In genomic region chrX:75514179-75514972, GRCm38 (mm10) we compare ENCODE assay signal across 8 mouse cellular contexts. TPM values are rescaled to one million over a fixed set of nuclear protein-coding genes. Genes with fewer than 3 reads are reported as not detected.
DNase-seq lines count a peak whose midpoint lies in the region; ATAC-seq lines count a peak whose summit lies in the region.

Vbp1 (plus strand) TSS chrX:75514299.

- peak; percentile 95 for DNase-seq in R1 (ENCODE audit: low read depth, low spot score)
- peak; percentile 81 to 88 for DNase-seq in cerebellum, postnatal 25 days
- DNase-seq in frontal cortex, postnatal 25 days (ENCODE audit: low spot score in 2 of 2) = peak; percentile 67 to 71
- DNase-seq in hindbrain, embryonic 14.5 days (ENCODE audit: low spot score) = peak; percentile 84
- DNase-seq in layer of hippocampus, postnatal 36 days = peak; percentile 79 to 83
- peak; percentile 95 for DNase-seq in lung, postnatal 36 days
- DNase-seq in retina, postnatal 1 day = peak; percentile 95
- DNase-seq in urinary bladder, adult 18-20 months (ENCODE audit: low spot score in 2 of 2) = peak; percentile 50 to 77

- H3K9ac ChIP-seq in hindbrain, embryonic 14.5 days = peak within 1 kb of the TSS; percentile 68

- H3K4me3 ChIP-seq in hindbrain, embryonic 14.5 days (replicated peaks; ENCODE audit: low read length) = peak within 1 kb of the TSS; percentile 57

- H3K36me3 ChIP-seq in hindbrain, embryonic 14.5 days (replicated peaks; ENCODE audit: control insufficient read depth, insufficient read depth) = no peaks in the 10 kb centered on the region

- WGBS in hindbrain, embryonic 14.5 days = 14% methylated on average over 37 of the region's 37 CpGs

- ATAC-seq in hindbrain, embryonic 14.5 days (ENCODE audit: low FRiP score) = peak; percentile 100

- H3K4me2 ChIP-seq in hindbrain, embryonic 14.5 days (replicated peaks) = peak within 1 kb of the TSS; percentile 43

- H3K4me1 ChIP-seq in hindbrain, embryonic 14.5 days (replicated peaks; ENCODE audit: control insufficient read depth, insufficient read depth, low read length) = peaks cover 6% of the 10 kb centered on the region; the same call in 1 of the 2 replicates

- H3K27ac ChIP-seq in hindbrain, embryonic 14.5 days = peak within 1 kb of the TSS; percentile 89

- H3K9me3 ChIP-seq in hindbrain, embryonic 14.5 days (ENCODE audit: control insufficient read depth, low read length) = no peaks in the 10 kb centered on the region

- no peaks in the 10 kb centered on the region for H3K27me3 ChIP-seq in hindbrain, embryonic 14.5 days (ENCODE audit: control insufficient read depth, insufficient read depth, low read length)

RNA-seq across cellular contexts. Expression of gene Vbp1, which starts in this region (rescaled TPM):
- polyA plus RNA-seq in hindbrain, embryonic 14.5 days (2014; fragmentation: Nextera tagmentation; extraction: Ambion mirVana) = 340 and 346 TPM in 2 replicates
- 10 to 100 TPM; 80.2 to 87.0 TPM for total RNA-seq in layer of hippocampus, postnatal 36 days (2021)

Comparison
In these comparisons a context has a peak if more than half of its experiments do, and no peak if none do; other contexts are left out.
1. Peak in every context shown above with its lines: DNase-seq, ATAC-seq, H3K4me3 ChIP-seq and H3K27ac ChIP-seq.